Mouse (Mus musculus) liver, postnatal 0 days (tissue): Measurements from ENCODE around the gene Itgb8. TPM values are rescaled to one million over a fixed set of nuclear protein-coding genes. Genes with fewer than 3 reads are reported as not detected.

ENCODE experiments used
- ATAC-seq: fragments of 200-750 bp; cut with Nextera tagmentation; 2 replicates; pipeline ENCODE4 v1.8.0; 2017; ENCODE audit warnings: mild to moderate bottlenecking, moderate library complexity
- DNase-seq: peaks from one replicate; pipeline ENCODE4 v3.0.0-alpha.2; 2016
- H3K27ac ChIP-seq: fragments of 300-500 bp; sonication (generic); 2 replicates; pipeline ENCODE4 v1.5.1; 2014; ENCODE audit warnings: antibody characterized with exemption, moderate library complexity, mild to moderate bottlenecking, low read depth
- H3K27me3 ChIP-seq: fragments of 300-500 bp; sonication (generic); 2 replicates; pipeline ENCODE4 v1.6.1; 2014; ENCODE audit warnings: low read length, control low read depth, mixed read lengths; ENCODE audit not compliant: insufficient read depth
- H3K36me3 ChIP-seq: fragments of 300-500 bp; sonication (generic); replicated peaks from 2 replicates; pipeline ENCODE4 v1.6.1; 2014; ENCODE audit warnings: mild to moderate bottlenecking, control low read depth, low read length, moderate library complexity, mixed read lengths; ENCODE audit not compliant: insufficient read depth
- H3K4me1 ChIP-seq: fragments of 300-500 bp; sonication (generic); 2 replicates; pipeline ENCODE4 v1.6.1; 2014; ENCODE audit warnings: antibody characterized with exemption, mild to moderate bottlenecking, control low read depth; ENCODE audit not compliant: insufficient read depth
- H3K4me2 ChIP-seq: fragments of 300-500 bp; sonication (generic); 2 replicates; pipeline ENCODE4 v1.6.1; 2014; ENCODE audit warnings: low read depth, mild to moderate bottlenecking, low read length, moderate library complexity, mixed read lengths
- H3K4me3 ChIP-seq: fragments of 300-500 bp; sonication (generic); 2 replicates; pipeline ENCODE4 v1.5.1; 2014; ENCODE audit warnings: low read depth, low read length
- H3K9ac ChIP-seq: fragments of 300-500 bp; sonication (generic); replicated peaks from 2 replicates; pipeline ENCODE4 v1.6.1; 2014; ENCODE audit warnings: mild to moderate bottlenecking, moderate library complexity
- H3K9me3 ChIP-seq: fragments of 300-500 bp; sonication (generic); 2 replicates; pipeline ENCODE4 v1.6.1; 2016; ENCODE audit warnings: mild to moderate bottlenecking, control low read depth, low read length, mixed read lengths
- CTCF ChIP-seq: sonication (generic); IDR thresholded peaks from 2 replicates; pipeline ENCODE4 v1.5.1; 2016; ENCODE audit warnings: antibody characterized with exemption, low read depth
- EP300 ChIP-seq: IDR thresholded peaks from 2 replicates; pipeline ENCODE4 v1.6.1; 2016; ENCODE audit warnings: antibody characterized with exemption, low read depth, mild to moderate bottlenecking
- WGBS: fragments of 180-500 bp; shearing (Covaris S2); extraction: QIAGEN DNeasy Blood & Tissue Kit; methylation state at CpG from one replicate; pipeline ENCODE4 v1.1.7; 2014; ENCODE audit not compliant: insufficient replicate concordance; 5-methylcytosine and 5-hydroxymethylcytosine counted together
- polyA plus RNA-seq: library from polyadenylated mRNA; unstranded; fragments of >200 nt; fragmentation: Nextera tagmentation; extraction: Ambion mirVana; gene quantifications from 2 replicates; pipeline ENCODE4 v1.2.1, GENCODE M21; 2015

The Itgb8 gene
- polyA plus RNA-seq = 0.13 and 0.19 TPM in 2 replicates

- Histone ChIP-seq H3K9me3 (no peaks in the 10 kb centered on the region), H3K4me1 (0 out of 2 replicates have a peak, but pooled peaks cover 5% of the 10 kb centered on the region), H3K36me3 (no peaks in the 10 kb centered on the region), H3K4me2 (peak within 1 kb of the TSS; percentile 73), H3K9ac (peak within 1 kb of the TSS; percentile 21), H3K4me3 (peak within 1 kb of the TSS; percentile 45), H3K27me3 (peaks cover 32% of the 10 kb centered on the region), H3K27ac (no peak within 1 kb of the TSS)
- TF ChIP-seq EP300 = no peak
- TF ChIP-seq CTCF = no peak
- DNase-seq (peak; percentile 37), ATAC-seq (peak; percentile 70)
- 3% methylated on average over 29 of the region's 29 CpGs for WGBS
These were observed at the start of gene Itgb8 for GRCm38 (mm10) chr12:119238696-119239415. Gene Itgb8, minus strand, starts transcription at chr12:119238802.

- no peaks in the 10 kb centered on the region for H3K36me3 ChIP-seq
- no peak for ATAC-seq
- DNase-seq = no peak
- no peaks in the 10 kb centered on the region for H3K9me3 ChIP-seq
- H3K4me1 ChIP-seq = no peaks in the 10 kb centered on the region
- TF ChIP-seq CTCF = no peak
- TF ChIP-seq EP300 = no peak
- no peak overlapping the region for H3K4me2 ChIP-seq
- H3K9ac ChIP-seq = no peak overlapping the region
- no peaks in the 10 kb centered on the region for H3K27me3 ChIP-seq
- 65% methylated on average over 1 of the region's 1 CpGs for WGBS
- no peak overlapping the region for H3K27ac ChIP-seq
- no peak overlapping the region for H3K4me3 ChIP-seq
These were observed 37.7 kb upstream of the Itgb8 start for GRCm38 (mm10) chr12:119276282-119276681.

GRCm38 (mm10) chr12:119273605-119274004, 35.0 kb upstream of the Itgb8 start:
- WGBS = 8% methylated on average over 1 of the region's 1 CpGs
- DNase-seq (no peak), ATAC-seq (no peak)
- Histone ChIP-seq H3K36me3 (no peaks in the 10 kb centered on the region), H3K9me3 (no peaks in the 10 kb centered on the region), H3K4me1 (no peaks in the 10 kb centered on the region), H3K4me3 (no peak overlapping the region), H3K9ac (no peak overlapping the region), H3K27me3 (no peaks in the 10 kb centered on the region), H3K27ac (no peak overlapping the region), H3K4me2 (no peak overlapping the region)
- TF ChIP-seq CTCF (no peak), EP300 (no peak)

- TF ChIP-seq EP300 (no peak), CTCF (no peak)
- Histone ChIP-seq H3K27ac (no peak overlapping the region), H3K4me2 (no peak overlapping the region), H3K27me3 (no peaks in the 10 kb centered on the region), H3K4me3 (no peak overlapping the region), H3K36me3 (no peaks in the 10 kb centered on the region), H3K9me3 (no peaks in the 10 kb centered on the region), H3K4me1 (no peaks in the 10 kb centered on the region), H3K9ac (no peak overlapping the region)
- 71% methylated on average over 1 of the region's 1 CpGs for WGBS
- ATAC-seq (no peak), DNase-seq (no peak)
These were observed 33.4 kb upstream of the Itgb8 start for GRCm38 (mm10) chr12:119271964-119272363.

GRCm38 (mm10) chr12:119270036-119270435, 31.4 kb upstream of the Itgb8 start:
- ATAC-seq = no peak
- Histone ChIP-seq H3K9ac (no peak overlapping the region), H3K4me3 (no peak overlapping the region), H3K27me3 (no peaks in the 10 kb centered on the region), H3K36me3 (no peaks in the 10 kb centered on the region), H3K4me1 (no peaks in the 10 kb centered on the region), H3K9me3 (no peaks in the 10 kb centered on the region), H3K27ac (no peak overlapping the region), H3K4me2 (no peak overlapping the region)
- TF ChIP-seq CTCF = no peak
- no peak for TF ChIP-seq EP300
- WGBS = 74% methylated on average over 2 of the region's 2 CpGs
- no peak for DNase-seq

- no peak for TF ChIP-seq CTCF
- WGBS = 32% methylated on average over 1 of the region's 1 CpGs
- Histone ChIP-seq H3K4me2 (no peak overlapping the region), H3K36me3 (no peaks in the 10 kb centered on the region), H3K9ac (no peak overlapping the region), H3K4me3 (no peak overlapping the region), H3K27me3 (no peaks in the 10 kb centered on the region), H3K9me3 (no peaks in the 10 kb centered on the region), H3K27ac (no peak overlapping the region), H3K4me1 (no peaks in the 10 kb centered on the region)
- no peak for DNase-seq
- ATAC-seq = no peak
These were observed 30.1 kb upstream of the Itgb8 start for GRCm38 (mm10) chr12:119268723-119269122.
